Mouse (Mus musculus): ENCODE results near the gene St3gal5.
"Not testable (repeated sequence)": the region's sequence is repeated elsewhere in the genome, so short reads cannot be mapped to it uniquely, and the experiment has no call there.

Gene St3gal5

DNA sequence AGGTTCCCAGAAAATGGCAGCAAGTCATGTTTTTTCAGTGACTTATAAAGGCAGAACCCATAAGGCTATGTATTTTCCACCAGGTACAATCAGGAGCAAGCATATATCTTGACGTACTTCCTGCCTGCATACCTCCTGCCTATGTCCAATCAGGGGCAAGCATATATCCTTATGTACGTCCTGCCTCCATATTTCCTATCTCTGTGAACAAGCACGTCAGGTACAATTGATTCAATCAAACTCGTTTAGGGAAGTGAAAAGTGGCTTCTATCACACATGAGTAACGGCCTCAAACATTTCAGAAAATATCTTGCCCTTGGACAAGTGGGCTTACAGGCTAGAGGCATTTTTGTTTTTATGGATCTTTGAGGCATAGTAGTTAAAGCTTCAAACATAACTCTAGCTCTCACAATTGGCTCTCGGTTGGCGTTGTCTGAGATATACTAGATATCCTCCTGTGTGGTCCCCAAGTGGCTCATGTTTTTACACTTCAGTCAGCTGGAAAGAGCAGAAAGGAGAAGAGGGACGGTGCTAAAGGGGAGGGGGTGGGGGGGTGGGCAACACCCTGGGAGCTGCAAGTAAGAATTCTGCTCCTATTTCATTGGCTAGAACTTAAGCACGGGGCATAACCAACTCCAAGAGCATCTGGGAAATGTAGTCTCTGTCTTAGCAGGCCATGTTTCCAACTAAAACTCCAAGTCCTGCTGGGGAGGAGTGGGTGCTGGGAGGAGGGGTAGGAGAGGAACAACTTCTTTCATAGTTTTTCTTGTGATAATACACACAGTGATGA is 28.9 kb downstream of the St3gal5 start:
- ATAC-seq (ENCODE audit: insufficient number of reproducible peaks, low FRiP score, low TSS enrichment): no peak

- ATAC-seq (ENCODE audit: insufficient number of reproducible peaks, low FRiP score, low TSS enrichment): no peak
Measured at GRCm38 (mm10) chr6:72130056-72130455, 32.7 kb downstream of the St3gal5 start.

DNA sequence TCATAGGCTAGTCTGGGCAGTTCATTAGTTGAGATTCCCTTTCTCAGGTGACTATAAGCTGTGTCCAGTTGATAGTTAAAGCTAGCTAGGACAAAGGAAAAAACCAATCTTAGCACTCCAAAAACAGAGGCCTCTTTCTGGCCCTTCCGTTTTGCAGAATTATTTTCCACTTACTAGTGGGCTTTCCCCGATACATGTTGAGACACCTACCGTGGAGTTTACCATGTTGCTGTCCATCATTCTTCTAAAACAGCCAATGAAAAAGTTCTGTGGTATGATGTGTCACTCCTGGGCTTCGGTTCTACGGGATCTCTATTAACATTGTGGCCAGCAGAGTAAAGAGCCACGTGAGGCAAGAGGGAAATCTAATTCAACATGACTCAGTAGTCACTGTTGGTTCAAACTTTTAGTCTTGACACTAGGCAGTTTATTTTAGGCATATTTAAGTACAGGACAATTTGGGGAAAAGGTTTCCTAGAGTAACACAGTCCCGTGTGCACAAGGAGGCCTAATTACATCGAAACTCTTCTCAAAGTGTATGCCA is 35.4 kb downstream of the St3gal5 start:
- no peak for ATAC-seq (ENCODE audit: insufficient number of reproducible peaks, low FRiP score, low TSS enrichment)

GRCm38 (mm10) chr6:72134850-72135515 is 37.6 kb downstream of the St3gal5 start:
- ATAC-seq (ENCODE audit: insufficient number of reproducible peaks, low FRiP score, low TSS enrichment): no peak

GRCm38 (mm10) chr6:72136016-72136415 is 38.6 kb downstream of the St3gal5 start:
- ATAC-seq (ENCODE audit: insufficient number of reproducible peaks, low FRiP score, low TSS enrichment): no peak

GRCm38 (mm10) chr6:72136543-72136942 is 39.2 kb downstream of the St3gal5 start:
- no peak for ATAC-seq (ENCODE audit: insufficient number of reproducible peaks, low FRiP score, low TSS enrichment)

GRCm38 (mm10) chr6:72139508-72140193 is 42.3 kb downstream of the St3gal5 start:
- no peak for ATAC-seq (ENCODE audit: insufficient number of reproducible peaks, low FRiP score, low TSS enrichment)

GRCm38 (mm10) chr6:72140371-72140770 is 43.0 kb downstream of the St3gal5 start:
- ATAC-seq (ENCODE audit: insufficient number of reproducible peaks, low FRiP score, low TSS enrichment): no peak

DNA sequence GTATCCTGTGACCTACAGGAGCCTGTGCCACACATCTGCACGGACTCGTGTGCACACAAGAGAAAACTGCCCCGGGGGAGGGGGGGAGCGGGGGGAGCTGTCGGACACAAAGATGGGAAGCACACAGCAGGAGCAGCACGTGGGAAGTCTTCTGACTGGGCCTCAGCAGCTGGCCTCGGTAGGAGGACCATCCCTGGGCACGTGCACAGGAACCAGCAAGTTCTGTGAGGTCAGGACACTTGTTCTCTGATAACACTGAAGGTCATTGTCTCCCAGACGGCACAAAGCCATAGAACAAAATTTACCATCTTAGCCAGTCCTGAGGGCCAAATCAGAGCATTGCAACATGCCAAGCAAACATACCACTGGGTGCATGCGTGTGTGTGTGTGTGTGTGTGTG is 43.8 kb downstream of the St3gal5 start:
- no peak for ATAC-seq (ENCODE audit: insufficient number of reproducible peaks, low FRiP score, low TSS enrichment)

DNA sequence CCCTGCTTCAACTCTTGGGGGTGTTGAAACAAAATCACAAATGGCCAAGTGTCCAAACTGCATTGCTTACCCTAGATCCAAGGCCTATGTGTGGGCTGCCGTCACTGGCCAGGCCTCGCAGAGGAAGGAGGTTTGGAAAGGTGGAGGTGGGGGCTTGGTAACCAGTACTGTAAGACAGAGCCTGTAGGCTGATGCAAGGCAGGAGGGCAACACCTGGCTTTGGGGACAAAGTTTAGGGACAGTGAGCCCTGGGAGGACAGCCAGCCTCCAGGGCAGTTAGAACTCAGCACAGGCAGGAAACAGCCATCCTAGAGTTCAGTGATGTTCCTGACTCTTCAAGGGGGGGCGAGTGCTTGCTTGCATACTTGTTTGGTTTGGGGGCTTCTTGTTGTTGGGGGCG is 45.2 kb downstream of the St3gal5 start:
- no peak for ATAC-seq (ENCODE audit: insufficient number of reproducible peaks, low FRiP score, low TSS enrichment)

- ATAC-seq (ENCODE audit: insufficient number of reproducible peaks, low FRiP score, low TSS enrichment): no peak
Measured at GRCm38 (mm10) chr6:72144353-72144752, 47.0 kb downstream of the St3gal5 start.

- no peak for ATAC-seq (ENCODE audit: insufficient number of reproducible peaks, low FRiP score, low TSS enrichment)
Measured at GRCm38 (mm10) chr6:72146803-72147202, 49.4 kb downstream of the St3gal5 start.

DNA sequence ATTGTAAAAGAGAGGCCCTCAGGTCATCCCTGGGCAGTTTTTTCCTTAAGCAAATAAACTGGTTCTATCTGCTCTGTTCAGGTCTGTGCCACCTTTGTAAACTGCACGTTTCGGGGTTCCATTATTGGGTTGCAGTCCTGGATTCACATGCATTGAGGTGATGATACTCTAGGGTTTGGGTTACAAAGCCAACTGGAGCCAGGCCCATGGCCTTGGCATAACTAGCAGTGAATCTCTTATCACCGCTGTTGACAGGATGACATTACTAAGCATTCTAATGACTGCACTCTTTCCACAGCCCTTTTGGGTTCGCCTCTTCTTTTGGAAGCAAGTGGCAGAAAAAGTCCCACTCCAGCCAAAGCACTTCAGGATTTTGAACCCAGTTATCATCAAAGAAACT is 51.3 kb downstream of the St3gal5 start:
- no peak for ATAC-seq (ENCODE audit: insufficient number of reproducible peaks, low FRiP score, low TSS enrichment)

- ATAC-seq (ENCODE audit: insufficient number of reproducible peaks, low FRiP score, low TSS enrichment): no peak
Measured at GRCm38 (mm10) chr6:72149797-72150196, 52.4 kb downstream of the St3gal5 start.

GRCm38 (mm10) chr6:72152707-72153106 is 55.3 kb downstream of the St3gal5 start:
- ATAC-seq (ENCODE audit: insufficient number of reproducible peaks, low FRiP score, low TSS enrichment): no peak

DNA sequence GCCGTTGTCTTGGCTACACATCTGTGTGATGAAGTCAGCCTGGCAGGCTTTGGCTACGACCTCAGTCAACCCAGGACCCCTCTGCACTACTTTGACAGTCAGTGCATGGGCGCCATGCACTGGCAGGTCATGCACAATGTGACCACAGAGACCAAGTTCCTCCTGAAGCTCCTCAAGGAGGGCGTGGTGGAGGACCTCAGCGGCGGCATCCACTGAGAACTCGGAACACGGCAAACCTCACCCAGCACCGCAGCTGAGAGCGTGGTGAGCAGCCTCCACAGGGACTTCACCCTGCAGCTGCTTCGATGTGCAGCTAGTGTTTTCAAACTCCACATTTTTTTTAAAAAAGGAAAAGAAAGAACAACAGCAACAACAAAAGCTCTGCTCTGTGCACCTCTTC is 56.1 kb downstream of the St3gal5 start:
- ATAC-seq (ENCODE audit: insufficient number of reproducible peaks, low FRiP score, low TSS enrichment): no peak

DNA sequence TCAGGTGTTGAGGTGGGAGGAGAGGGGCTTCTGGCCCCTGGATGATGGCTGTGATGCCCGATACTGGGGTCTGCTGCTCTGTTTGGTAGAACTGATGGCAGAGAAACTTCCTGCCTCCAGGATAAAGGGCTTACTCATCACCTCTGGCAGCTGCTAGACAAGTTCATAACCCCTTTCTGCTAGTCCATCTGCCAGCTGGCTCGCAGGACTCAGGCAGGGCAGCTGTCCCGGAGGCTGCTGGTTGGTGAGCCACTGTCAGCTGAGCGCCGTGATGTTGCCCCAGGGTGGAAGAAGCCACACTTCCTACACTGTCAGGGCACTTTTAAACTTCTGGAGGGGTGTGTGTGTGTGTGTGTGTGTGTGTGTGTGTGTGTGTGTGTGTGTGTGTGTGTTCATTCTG is 56.6 kb downstream of the St3gal5 start:
- ATAC-seq (ENCODE audit: insufficient number of reproducible peaks, low FRiP score, low TSS enrichment): not testable (repeated sequence)

DNA sequence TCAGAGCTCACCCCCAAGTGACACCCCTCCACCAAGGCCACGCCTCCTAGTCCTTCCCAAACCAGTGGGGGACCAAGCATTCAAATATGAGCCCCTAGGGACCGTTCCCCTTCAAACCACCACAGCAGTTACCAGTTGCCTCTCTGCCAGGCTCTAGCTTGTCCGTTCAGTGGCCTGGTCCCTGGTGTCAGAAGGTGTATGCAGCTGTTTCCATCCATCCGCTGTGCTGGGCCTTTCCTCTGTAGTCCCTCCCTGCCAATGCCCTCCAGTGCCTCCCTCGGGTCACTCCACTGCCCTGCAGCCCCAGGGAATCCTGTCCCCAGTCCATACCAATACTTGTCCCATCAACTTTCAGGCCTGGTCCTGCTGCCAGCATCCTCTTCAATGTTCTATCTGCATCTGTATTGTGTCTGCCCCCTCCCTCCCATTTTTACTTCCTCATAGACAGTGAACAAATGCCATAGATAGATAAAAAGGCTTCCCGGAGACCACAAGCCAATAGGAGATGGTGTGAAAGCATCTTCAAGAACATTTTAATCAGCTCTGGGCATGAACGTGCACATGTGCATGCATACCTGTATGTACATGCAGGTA is 57.6 kb downstream of the St3gal5 start:
- no peak for ATAC-seq (ENCODE audit: insufficient number of reproducible peaks, low FRiP score, low TSS enrichment)

- ATAC-seq (ENCODE audit: insufficient number of reproducible peaks, low FRiP score, low TSS enrichment): no peak
Measured at GRCm38 (mm10) chr6:72155649-72156048, 58.3 kb downstream of the St3gal5 start.

DNA sequence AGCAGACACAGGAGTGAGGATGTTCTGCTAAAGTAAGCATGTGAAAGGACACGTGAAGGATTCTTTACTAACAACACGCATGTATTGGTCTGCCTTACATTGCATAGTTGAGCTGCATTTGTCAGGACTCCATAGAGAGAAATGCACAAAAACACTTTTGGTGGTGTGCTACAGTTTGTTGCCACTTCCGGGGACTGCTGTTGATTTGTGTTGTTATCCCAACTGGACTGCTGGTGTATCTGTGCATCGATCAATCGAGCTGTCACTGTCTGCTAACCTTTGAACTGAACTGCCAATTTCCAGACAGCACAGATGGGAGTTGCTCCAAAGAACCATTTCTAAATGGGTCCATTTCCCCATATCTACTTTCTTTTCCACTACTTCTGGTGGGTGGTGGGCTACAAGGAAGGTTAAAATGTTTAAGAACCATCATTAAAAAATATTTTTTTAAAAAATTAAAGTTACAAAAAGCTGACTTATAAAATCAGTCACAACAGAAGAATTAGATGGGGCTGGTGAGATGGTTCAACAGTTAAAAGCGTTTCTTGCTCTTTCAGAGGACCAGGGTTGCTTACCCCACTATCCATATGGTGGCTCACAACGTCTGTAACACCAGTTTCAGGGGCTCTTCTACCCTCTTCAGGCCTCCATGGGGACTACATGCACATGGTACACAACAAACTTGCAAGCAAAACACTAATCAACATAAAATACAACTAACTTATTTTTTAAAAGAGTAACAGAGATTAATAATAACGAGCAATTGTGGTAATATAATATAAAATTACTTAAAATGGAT is 61.8 kb downstream of the St3gal5 start:
- no peak for ATAC-seq (ENCODE audit: insufficient number of reproducible peaks, low FRiP score, low TSS enrichment)

Measured in cerebellum, adult (tissue).